Mouse (Mus musculus) layer of hippocampus, adult 9-11 months (tissue): Measurements from ENCODE around the gene Psd.

ENCODE experiments used
- DNase-seq: peaks from one replicate; pipeline ENCODE4 v3.0.0; 2022

Gene Psd

DNA sequence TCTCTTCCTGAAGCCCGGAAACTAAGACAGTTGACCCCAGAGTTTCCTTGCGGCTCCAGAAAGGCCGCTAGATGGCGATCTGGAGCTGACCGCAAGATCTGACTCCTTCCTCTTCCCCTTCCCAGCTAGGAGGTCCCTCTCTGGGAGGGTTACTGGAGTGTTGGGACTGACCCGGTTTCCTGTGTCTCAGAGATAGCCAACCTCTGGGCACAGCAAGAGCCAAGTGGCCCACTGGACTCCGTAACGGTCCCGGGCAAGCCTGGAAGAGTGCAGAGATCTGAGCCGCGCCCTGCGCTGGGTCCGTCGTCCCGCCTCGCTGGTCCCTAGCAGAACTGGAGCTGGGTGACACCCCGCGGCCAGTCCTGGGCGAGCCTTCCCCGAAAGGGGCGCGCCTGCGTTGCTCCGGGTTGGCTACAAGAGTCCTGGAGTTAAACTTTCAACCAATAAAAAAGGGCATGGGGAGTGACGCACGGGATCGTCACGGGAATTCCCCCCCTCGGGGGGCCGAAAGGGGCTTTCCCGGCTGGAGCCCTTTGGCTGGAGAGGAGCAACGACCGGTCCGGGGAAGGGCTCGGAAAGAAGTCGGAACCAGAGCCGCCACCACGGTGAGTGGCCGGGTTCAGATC is 22.6 kb downstream of the Psd start, which contains the start of gene Nfkb2:
Nfkb2 (plus strand) TSS at position 105 of the 626 bp plus-strand sequence.
- DNase-seq = peak; percentile 84

DNA sequence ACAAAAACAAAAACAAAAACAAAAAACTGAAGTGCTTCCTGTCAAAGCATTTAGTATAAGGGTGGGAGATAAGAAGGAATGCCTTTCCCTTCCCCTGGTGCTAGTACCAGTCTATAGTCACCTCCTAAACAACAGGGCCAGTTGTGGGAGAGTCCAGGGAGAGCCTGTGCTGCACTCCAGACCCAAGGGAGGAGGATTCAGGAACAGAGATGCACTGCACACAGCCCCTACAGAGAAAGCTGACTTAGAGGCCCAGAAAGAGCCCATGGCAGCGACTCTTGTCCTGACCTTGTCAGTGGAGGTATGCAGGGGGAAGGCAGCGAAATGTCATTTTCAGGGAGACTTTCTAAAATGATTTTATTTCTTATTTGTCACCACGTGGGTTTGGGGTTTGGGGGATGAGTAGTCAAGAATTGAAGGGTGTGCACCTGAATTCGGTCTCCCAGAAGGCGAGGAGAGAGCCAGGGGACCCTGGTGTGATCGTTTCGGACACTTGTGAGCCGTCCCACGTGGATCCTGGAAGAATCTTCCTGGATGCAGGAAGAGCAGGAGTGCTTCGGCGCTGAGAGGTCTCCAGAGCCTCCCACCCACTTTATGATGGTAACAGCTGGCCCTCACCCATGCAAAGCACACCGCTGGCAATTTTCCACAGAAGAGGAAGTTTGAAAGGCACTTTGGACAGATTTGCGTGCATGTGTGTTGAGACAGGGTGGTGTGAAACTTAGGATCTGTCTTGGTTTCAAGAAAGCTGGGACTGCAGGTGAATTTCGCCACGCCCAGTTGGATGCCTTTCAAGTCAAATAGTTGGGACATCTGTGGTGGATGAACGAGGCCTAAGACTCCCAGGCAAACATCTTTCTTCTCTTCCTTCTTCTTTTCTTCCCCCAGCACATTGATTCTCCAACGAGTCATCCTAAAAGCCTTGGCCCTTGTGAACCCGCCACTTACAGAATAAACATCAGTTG is 23.4 kb downstream of the Psd start:
- no peak for DNase-seq

- no peak for DNase-seq
These were observed 24.4 kb downstream of the Psd start for GRCm38 (mm10) chr19:46302551-46302950.

- DNase-seq = no peak
These were observed 26.5 kb downstream of the Psd start for GRCm38 (mm10) chr19:46300294-46301045.

DNA sequence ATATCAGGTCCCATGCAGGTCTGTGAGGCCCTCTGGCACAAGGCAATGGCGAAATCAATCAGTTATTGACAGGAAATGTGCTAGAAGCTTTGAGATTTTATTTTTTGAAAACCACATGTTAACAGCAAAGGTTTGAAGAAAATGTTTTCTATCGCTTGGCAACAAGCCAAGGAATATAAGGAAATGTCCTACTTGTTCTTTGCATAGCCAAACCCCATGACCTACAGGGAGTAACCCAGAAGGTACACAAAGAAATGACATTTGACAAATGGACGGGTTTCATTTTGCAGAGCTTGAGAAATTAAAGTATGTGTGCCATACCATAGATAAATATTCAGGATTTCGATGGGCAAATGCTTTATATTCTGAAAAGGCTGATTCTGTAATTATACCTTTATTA is 30.0 kb downstream of the Psd start:
- no peak for DNase-seq

GRCm38 (mm10) chr19:46290535-46291105 is 36.3 kb downstream of the Psd start:
- DNase-seq = no peak

DNA sequence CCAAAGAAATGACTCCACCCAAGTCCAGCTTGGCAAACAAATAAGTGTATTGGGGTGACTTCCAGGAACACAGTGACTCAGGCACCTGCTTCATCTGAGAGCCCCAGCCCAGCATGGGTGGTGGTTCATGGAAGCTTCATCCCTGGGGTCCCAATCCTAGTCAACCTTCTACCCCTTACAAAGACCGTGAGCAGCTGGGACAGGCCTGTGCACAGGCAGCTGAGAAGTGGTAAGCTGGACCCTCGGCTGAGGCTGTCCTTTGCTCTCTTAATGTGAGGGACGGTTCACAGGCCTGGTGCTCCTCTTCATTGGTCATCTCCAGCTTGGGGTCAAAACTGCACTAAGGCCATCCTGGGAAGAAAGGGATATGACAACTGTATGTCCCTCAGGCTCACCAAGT is 39.4 kb downstream of the Psd start:
- DNase-seq = no peak

DNA sequence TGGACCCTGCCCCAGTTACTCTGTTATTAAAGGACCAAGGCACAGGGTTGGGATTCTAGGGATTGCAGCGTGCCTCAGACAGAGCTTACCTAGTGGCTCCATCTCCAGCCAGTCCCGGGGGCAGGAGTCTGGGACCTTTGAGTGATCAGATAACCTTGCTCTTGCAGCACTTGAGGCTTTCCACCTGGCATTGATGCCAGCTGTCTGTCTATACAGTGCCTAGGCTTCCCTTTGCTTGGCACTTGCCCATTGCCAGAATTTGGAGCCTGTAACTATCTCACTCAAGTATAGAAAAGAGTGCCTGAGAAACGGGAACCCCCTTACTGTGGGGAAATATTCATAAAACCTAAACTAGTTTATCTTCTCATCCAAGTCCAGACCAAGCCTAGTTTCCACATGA is 40.0 kb downstream of the Psd start:
- no peak for DNase-seq

DNA sequence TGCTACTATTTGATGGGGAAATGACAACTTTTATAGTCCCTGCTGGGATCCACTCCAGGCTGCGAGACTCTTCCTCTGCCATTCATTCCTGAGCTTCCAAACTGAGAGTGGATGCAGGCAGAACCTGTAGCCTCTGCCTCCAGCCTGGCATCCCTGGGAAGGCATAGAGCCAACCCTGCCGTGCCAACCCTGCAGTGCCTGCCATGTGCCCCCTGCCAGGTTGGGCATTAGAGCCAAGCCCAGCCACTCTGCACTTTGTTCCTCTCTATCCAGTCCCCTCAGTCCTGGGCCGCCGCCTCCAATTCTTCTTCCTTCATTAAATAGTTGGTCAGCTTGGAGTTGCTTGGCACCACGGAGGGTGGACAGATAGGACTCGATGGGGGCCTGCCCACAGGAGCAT is 40.9 kb downstream of the Psd start:
- no peak for DNase-seq

DNA sequence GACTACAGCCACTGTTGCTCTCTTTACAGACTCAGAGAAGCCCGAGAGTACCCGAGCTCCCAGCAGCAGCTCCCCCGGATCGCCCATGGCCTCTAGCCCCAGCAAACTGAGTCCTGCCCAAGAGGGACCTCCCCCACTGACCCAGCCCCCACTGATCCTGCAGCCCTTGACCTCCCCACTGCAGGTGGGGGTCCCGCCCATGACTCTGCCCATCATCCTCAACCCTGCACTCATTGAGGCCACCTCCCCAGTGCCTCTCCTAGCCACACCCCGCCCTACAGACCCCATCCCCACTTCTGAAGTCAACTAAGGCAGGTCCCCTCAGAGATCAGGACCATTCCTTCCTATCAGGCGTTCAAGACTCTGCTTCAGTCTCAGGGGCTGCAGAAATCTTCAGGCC is 41.3 kb downstream of the Psd start:
- no peak for DNase-seq

GRCm38 (mm10) chr19:46284686-46285085 is 42.3 kb downstream of the Psd start:
- no peak for DNase-seq

GRCm38 (mm10) chr19:46282081-46282849 is 44.7 kb downstream of the Psd start:
- DNase-seq = no peak

DNA sequence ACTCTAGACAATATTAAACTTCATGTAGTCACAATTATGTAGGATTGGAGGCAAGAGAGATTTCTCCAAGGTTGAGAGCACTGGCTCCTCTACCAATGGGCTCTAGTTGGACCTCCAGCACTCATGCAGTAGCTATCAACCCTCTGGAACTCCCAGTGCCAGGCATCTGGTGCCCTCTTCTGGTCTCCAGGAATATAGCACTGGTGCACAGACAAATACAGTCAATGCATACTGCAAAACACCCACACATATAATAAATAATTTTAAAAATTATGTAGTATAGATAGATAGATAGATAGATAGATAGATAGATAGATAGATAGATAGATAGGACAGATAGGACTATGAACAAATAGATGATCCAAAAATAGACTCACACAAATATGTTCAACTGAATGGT is 51.6 kb downstream of the Psd start:
- no peak for DNase-seq

- no peak for DNase-seq
These were observed 62.2 kb downstream of the Psd start for GRCm38 (mm10) chr19:46264762-46265161.
